Mouse (Mus musculus) thymus, postnatal 0 days (tissue): ENCODE measurements around the gene Astn2. TPM values are rescaled to one million over a fixed set of nuclear protein-coding genes. Genes with fewer than 3 reads are reported as not detected.

Experiments used
- DNase-seq: peaks from one replicate; pipeline ENCODE4 v3.0.0-alpha.2; 2015; ENCODE audit warnings: low spot score
- polyA plus RNA-seq: library from polyadenylated mRNA; unstranded; fragments of >200 nt; fragmentation: Nextera tagmentation; extraction: Ambion mirVana; gene quantifications from 2 replicates; pipeline ENCODE4 v1.2.1, GENCODE M21; 2015

The Astn2 gene
- 0.18 and 0.20 TPM in 2 replicates for polyA plus RNA-seq

DNA sequence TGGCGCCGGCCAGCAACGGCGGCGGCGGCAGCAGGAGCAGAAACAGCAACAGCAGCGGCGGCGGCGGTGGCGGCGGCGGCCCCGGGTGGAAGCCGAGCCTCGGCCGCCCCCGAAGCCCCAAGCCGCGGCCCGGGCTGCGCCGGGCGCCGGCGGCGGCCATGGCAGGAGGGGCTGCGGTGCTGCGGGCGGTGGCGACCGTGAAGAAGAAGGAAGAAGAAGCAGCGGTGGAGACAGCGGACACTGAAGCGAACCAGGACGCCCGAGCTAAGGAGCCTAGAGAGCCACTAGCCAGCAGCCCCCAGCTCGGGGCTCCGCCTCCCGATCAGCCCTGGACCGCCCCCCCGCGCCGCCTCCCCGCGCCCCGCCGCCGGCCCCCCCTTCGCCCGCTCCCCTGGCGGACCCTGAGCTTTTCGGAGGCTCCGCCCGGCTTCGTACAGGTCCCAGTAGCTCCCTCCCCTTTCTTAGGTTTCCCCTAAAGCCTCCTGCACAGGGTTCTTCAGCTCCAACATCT lies at the start of gene Astn2:
Gene Astn2 (minus strand): TSS at position 411 of the 511 bp plus-strand sequence.
- DNase-seq: no peak

GRCm38 (mm10) chr4:66450115-66450514 lies 45.7 kb upstream of the Astn2 start:
- DNase-seq: no peak

DNA sequence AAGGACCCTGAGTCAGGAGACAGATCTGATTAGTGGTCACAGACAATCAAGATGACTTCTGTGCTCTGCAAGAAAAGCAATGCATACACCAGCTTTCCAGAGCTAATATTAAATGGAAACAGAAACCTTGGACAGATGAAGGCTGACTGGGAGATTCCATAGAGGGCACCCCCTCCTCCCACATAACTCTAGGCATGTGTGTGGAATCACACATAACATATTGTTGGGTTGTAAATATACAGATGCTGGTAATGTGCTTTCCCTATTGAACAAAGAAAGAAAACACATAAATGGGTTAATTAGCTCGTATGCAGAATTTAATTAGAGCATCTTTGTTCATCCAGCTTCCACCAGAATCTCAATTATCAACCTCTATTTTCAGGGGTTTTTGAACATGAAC lies 26.8 kb upstream of the Astn2 start:
- no peak for DNase-seq

DNA sequence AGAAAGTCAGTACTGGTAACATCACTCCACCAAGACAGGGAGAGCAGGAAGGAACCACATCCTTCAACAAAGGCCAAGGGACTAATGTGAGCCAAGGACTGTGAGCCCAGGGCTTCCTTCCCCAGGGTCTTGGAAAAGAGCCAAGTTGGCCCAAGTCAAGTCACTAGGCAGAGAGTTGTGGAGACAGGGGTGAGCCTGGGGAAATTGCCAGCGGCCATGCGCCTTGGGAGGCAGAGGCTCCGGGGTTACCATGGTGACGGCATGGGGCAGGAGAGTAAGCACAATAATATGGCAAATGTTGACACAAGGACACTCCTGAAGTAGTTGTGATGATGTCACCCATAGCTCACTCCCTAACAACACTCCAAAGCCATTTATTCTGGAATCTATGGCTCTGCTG lies 21.4 kb upstream of the Astn2 start:
- DNase-seq: no peak

- no peak for DNase-seq
Measured at GRCm38 (mm10) chr4:66414778-66415177, 10.4 kb upstream of the Astn2 start.

DNA sequence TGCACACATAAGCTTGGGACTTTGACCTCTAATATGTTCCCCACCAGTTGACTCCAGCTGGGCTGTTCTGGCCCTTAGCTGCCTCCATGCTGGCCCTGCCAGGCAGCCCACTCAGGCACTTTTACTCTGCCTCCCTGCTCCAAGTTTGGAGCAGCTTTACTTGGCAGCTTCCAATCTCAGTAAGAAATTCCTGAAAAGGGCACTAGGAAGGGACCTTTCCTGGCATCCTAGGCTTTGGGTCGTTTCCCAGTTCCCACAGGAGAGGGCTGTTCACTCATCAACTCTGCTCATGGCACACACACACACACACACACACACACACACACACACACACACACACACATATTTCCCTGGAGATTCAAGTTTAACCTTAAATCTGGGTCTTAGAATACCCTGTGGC lies 675 bp upstream of the Astn2 start:
- no peak for DNase-seq

DNA sequence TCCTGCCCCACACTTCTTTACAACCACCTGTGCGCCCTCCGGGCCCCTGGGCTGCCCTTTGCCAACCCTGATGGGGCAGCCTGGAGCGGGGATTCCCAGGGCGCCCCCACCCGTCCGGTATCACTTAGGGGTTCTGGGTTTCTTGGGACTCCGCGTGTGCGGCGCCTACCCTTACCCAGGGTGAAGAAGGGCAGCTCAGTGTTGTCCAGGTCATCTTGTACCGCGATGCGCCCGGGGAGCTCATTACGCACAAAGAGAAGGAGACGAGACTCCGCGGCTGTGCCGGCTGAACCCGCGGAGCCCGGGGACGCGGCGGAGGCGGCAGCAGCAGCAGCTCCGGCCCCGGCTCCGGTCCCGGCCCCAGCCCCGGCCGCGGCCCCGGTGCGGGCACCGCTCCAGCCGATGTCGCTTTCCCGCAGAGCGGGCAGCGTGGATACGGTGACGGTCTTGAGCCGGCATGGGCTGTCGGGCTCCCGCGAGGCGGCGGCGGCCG lies 657 bp downstream of the Astn2 start:
- no peak for DNase-seq

GRCm38 (mm10) chr4:66403116-66403707 lies 1.2 kb downstream of the Astn2 start:
- no peak for DNase-seq

DNA sequence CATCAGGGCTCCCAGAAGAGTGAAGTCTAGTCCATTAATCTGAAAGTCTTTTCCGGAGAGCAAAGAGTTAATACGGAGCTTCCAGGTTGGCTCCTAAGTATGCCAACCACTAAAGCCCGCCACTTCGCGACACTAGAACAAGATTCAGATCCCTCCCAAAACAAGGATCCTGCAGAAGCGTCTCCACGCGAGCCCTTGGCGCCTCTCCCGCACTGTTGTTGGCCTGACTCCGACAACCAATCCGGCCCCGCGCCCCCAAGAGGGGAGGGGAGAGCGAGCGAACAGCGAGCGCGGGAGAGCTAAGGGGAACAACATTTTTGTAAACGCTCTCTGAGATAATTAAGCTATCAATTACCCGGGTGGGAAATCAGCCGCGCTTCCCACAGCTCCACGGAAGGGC lies 1.8 kb downstream of the Astn2 start:
- DNase-seq: no peak

DNA sequence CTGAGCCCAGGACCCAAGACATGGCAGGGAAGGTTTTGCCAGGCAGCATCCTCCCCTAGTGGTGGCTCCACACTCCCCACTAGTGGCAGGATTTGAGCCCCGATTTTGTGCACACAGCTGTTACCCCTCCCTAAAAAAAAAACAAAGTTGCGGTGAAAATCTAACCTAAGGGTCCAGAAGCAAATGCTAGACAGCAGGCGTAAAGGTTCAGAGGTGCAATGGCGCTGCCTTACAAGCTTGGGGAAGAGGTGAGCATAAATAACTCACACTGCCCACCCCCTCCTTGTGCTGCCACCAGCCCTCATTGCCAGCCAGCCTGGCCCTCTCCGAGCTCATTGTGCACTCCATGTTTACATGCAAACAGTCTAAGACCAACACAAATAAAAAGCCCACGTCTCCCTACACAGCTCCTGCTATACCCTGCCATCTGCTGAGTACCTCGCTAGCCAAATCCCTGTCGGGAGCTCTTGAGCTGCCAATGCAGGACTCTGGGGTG lies 3.2 kb downstream of the Astn2 start:
- DNase-seq: no peak

- DNase-seq: no peak
Measured at GRCm38 (mm10) chr4:66399066-66399465, 5.3 kb downstream of the Astn2 start.

DNA sequence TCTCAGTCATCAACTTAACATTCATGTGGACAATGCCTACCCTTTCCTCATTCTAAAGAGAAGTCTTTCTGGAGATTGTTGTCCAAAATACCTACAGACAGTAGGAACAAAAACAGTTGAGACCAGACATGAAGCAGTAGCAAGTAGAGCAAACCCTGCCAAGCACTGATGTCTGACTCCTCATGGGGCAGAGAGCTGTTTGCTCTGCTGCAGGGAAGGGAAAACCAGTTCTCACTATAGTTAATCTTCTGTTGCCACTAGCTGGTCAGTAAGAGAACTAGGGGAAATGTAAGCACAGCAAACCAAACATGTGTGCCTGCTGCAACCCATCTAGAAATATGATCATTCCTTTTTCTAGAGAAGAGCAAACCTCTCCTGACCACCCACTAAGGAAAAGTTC lies 7.2 kb downstream of the Astn2 start:
- no peak for DNase-seq

- no peak for DNase-seq
Measured at GRCm38 (mm10) chr4:66393294-66393693, 11.1 kb downstream of the Astn2 start.

- DNase-seq: no peak
Measured at GRCm38 (mm10) chr4:66390480-66390879, 13.9 kb downstream of the Astn2 start.

- no peak for DNase-seq
Measured at GRCm38 (mm10) chr4:66378586-66378985, 25.8 kb downstream of the Astn2 start.

DNA sequence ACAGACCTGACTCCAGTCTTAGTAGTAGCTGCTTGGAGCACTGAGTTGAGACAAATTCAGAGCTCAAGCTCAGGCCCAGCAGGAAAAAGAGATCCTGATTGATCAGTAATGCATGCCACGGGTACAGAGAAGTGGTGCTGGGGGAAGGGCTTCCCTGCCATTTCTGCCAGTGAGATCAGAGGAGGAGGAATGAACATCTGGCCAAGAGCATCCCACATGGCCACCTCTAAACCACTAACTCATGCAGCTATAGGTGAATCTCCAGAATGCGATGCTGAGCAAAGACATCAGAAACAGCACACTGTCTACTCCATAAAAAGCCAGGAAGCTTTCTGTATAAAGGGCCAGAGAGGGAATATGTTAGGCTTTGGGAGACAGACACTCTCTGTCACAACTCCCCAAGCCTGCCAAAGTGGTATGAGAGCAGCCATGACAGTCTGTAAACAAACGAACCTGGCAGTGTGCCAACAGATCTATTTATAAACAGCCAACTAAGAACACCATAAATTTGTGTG lies 33.8 kb downstream of the Astn2 start:
- DNase-seq: no peak

DNA sequence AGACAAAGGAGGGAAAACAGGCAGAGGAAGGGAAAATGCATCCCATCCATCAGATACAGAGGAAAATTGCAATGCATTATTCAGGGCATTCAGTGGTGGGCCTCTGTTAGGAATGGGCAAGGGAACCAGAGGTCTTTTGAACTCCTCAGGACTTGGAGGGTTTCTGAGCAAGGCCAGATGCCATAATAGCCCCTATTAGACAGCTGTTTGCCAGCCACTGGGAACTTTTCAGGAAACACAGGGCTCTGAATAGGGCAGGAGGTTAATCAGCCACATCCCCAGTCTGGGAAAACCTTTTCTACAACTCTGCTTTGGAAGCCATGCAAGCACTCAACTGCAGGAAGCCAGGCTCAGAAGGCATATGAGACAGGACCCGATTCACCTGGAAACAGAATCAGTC lies 38.9 kb downstream of the Astn2 start:
- no peak for DNase-seq

GRCm38 (mm10) chr4:66344632-66345031 lies 59.8 kb downstream of the Astn2 start:
- no peak for DNase-seq

GRCm38 (mm10) chr4:66337443-66337842 lies 67.0 kb downstream of the Astn2 start:
- DNase-seq: no peak

DNA sequence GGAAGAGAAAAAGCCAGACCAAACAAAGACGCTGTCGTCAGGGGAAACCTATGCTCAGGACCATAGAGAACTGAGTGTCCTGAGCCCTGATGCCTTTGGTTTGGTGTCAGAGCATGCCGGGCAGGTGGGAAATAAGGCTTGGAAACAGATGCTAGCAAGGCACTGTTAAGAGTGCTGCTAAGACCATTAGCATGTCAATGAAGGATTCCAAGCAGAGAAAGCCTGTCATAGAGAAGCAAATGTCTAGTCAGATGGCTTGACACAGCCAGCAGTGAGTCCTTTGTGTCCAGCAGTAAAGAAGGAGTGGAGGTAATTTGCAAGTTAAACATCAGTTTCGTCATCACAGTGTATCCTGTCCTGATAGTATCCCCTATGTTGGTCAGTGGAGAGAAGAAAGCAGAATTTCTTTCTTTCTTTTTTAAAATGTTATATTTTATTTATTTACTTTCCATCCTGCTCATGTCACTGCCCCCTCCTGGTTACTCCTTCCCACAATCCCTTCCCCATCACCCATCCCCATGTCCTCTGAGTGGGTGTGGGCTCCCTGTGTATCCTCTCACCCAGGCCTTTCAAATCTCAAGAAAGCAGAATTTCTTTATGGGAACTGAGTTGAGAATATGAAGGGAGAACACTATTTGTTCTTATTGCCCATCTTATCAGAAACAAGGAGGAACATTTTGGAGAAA lies 73.7 kb downstream of the Astn2 start:
- DNase-seq: no peak

DNA sequence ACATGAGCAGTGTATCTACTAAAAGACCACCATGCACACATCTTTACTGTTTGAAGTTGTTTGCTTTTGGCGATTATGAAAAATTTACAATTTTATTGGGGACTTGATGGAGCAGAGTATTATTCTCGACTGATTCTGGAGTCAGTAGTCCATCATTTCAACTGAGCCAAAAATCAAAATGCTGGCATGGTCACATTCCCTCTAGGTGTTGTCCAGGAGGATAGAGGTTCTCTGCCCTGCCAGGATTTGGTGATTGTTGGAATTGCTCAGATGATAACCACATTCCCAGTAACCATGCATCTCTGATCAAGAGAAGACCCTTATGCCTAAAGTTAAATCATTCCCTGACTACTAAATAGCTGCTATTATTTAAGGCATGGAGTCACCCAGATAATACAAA lies 83.4 kb downstream of the Astn2 start:
- no peak for DNase-seq

DNA sequence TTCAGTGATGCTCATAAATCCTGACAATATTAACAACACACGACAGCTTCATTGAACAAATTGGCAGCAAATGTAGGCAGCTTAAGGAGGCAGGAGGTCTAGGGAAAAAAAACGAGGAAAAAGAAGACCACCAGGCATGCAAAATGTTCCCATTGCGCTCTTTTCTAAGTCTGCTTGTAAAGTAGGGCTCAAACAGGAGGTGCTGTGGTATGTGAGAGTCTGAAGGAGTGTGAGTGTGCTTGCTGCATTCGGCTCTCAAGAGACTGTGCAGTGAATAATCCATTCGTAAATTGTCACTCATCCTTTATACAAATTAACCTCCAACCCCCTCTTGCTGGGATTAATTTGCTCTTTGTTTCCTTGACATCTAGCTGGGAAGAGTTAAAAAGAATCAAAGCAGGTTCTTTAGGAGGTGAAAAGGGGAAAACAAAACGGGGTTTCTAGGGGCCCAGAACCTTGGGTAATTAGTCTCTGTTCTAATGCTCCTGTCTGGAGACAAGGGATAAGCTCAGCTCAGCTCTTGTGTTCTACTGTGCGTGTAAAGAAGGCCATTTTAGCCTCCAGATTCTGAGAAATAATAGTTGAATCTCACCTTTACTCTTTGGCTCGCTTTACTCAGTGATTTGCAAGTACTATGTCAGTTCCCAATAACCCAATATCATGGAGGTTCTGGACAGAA lies 89.5 kb downstream of the Astn2 start:
- DNase-seq: no peak
